Mouse (Mus musculus): ENCODE results near the gene Vgll4.

Gene Vgll4

DNA sequence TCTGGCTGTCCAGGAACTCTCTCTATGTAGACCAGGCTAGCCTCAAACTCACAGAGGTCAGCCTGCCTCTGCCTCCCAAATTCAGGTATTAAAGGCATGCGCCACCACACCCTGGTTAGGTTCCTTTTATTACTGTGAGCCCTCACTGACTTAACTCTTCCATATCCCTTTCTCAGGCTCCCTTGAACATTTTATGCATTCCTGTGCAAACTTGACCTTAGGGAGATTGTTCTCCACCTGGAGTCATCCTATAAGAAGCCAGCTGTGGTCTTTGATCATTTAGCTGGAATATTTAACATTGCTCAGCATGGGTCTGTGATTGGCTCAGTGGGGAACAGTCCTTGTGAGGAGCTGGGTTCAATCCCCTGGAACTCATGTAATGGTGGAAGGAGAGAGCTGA is 4.5 kb upstream of the Vgll4 start:
- DNase-seq (ENCODE audit: low read depth, low spot score) = peak; percentile 86

DNA sequence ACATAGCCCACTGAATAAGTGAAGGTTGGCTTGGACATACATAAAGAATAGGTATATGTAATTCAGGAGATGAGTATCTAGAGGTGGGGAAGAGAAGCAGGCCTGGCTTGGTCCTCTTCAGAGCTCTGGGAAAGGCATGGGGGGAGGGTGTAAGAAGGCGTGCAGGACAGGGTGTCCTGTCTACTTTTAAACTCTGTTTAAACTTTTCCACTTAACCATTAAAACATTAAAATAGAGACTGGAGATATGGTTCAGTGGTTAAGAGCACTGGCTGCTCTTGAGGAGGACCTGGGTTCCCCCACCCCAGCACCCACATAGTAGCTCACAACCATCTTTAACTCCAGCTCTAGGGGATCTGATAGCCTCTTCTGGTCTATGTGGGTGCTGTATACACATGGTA is 3.2 kb upstream of the Vgll4 start:
- DNase-seq (ENCODE audit: low read depth, low spot score) = no peak

DNA sequence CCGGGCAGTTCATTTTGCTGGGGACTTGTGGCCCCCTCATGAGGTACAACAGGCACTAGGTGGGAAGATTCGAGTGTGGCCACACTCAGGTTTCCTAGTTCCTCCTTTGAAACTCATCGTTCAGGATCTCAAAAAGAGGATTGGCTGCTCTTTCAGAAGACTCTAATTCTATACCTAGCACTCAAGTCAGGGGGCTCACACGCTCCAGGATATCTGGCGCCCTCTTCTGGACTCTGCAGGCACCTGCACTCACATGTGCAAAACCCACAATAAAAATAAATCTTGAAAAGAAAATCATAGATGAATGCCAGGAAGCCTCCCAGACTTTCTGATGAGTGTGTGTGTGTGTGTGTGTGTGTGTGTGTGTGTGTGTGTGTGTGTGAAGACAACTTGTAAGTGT is 1.1 kb upstream of the Vgll4 start:
- peak; percentile 79 for DNase-seq (ENCODE audit: low read depth, low spot score)

- DNase-seq (ENCODE audit: low read depth, low spot score) = no peak
Measured at GRCm38 (mm10) chr6:114970386-114970785, 592 bp upstream of the Vgll4 start.

DNA sequence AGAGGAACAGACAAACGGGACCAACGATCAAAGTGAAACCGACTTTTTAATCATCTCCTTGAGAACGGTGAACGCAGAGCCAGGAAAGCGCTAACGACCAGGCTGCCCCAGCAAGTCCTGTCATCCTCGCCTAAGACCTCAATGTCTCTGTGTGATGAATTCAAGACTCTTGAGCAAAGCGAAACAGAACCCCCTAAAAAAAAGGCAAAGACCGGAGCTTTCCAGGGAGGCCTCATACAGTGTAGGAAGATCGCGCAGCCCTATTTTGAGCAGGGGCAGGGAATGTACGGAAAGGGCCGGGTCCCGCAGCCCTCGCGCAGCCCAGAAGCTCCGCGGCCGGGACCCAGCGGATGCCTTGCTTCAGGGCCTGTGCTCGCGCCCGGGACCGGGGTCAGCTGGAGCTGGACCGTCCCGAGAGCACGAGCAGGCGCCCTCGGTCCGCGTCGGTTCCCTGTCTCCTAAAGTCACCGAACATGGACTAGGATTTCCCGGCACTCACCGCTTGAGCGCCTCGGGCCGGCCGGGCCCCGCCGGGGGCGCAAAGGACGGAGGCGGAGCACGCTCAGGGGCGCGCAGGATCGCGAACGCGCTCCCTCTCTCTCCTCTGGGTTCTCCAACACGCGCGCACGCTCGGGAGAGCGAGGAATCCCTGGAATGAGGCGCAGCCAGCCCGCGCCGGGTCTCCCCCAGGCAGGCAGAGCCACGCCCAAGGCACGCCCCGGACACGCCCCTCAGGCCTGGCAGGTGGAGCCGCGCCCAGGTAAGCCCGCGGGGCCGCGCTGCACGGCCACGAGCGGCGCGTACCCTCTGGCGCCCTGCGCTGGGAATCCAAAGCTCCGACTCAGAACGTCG is 1.2 kb downstream of the Vgll4 start:
- peak; percentile 97 for DNase-seq (ENCODE audit: low read depth, low spot score)

DNA sequence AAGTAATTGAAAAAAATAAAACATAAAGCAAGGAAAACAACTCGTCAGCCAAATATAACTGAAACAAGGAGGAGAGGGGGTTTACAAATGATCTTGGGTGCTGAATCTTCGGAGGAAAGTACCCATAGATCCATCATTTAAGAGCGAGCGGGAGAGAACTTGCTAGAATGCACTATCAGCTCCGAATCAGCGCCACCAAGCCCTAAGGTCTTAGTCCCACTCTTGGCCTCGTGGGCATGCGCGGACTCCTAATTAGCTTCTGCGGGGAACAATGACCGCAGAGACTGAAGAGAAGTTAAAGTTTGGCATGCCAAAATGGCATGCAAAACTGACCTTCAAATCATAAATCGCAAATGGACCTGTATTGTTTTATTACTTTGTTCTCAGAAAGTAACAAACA is 2.2 kb downstream of the Vgll4 start:
- DNase-seq (ENCODE audit: low read depth, low spot score) = no peak

DNA sequence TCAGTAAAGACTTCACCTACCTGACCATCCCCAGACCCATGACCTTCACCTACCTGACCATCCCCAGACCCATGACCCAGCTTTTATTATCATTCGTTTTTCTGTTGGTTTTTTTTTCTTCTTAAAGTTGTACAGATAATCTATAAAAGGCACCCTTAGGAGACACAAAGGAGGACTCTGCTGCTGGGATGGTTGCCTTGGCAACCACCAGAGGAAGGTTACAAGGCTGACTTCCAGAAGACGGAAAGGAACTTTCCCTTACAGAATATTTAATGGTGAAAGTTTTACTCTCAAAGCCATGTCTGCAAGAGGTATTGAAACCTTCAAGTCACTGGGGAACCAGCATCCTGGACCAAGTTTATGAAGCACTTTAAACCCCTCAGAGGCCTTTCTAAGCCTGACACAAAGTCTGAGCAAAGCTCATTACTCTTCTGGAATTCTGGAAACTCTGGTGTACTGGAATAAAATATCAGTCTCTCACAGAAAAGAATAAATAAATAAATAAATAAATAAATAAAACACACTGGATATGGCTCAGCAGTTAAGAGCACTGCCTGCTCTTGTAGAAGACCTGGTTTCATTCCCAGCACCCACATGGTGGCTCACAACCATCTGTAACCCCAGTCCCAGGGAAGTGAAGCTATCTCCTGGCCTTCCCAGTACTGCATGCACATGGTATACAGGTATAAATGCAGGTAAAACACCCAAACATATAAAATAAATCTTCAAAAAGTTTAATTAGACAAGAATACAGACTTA is 3.2 kb downstream of the Vgll4 start:
- DNase-seq (ENCODE audit: low read depth, low spot score) = no peak

- DNase-seq (ENCODE audit: low read depth, low spot score) = no peak
Measured at GRCm38 (mm10) chr6:114965802-114966201, 4.0 kb downstream of the Vgll4 start.

DNA sequence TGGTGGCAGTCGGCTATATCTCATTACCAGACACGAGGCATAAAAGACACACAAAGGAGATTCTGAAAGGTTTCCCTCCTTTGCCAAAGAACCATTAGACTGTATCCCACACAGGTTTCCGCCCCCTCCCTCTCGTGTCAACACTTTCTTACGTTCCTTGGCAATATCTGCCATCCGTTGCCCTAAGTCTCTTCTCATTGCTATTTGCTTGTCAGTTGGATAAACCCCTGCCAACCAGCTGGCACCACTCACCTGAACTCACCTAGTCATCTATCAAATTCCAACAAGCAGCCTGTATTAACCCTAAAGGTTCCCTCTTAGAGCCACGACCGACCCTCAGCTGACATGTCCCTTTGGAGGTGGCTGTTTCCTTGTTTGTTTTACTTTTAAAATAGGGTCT is 4.4 kb downstream of the Vgll4 start:
- no peak for DNase-seq (ENCODE audit: low read depth, low spot score)

DNA sequence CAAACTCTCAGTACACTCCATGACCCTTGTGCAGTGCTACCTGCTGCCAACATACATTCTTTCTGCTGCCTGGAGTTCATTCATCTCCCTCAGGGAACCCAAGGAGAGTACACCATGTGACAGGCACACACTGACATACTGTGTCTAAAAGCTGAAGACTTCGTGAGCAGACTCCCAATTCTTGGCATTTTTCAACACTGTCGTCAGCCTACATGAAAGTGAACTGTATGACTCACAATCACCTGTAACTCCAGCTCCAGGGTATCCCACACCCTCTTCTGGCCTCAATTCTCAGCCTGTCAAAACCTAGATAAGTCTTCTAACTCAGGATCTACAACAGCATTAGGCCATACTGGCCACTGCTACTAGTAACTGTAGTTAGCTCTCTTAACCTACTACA is 5.6 kb downstream of the Vgll4 start:
- no peak for DNase-seq (ENCODE audit: low read depth, low spot score)

GRCm38 (mm10) chr6:114963636-114964035 is 6.2 kb downstream of the Vgll4 start:
- no peak for DNase-seq (ENCODE audit: low read depth, low spot score)

- no peak for DNase-seq (ENCODE audit: low read depth, low spot score)
Measured at GRCm38 (mm10) chr6:114961276-114962068, 8.3 kb downstream of the Vgll4 start.

DNA sequence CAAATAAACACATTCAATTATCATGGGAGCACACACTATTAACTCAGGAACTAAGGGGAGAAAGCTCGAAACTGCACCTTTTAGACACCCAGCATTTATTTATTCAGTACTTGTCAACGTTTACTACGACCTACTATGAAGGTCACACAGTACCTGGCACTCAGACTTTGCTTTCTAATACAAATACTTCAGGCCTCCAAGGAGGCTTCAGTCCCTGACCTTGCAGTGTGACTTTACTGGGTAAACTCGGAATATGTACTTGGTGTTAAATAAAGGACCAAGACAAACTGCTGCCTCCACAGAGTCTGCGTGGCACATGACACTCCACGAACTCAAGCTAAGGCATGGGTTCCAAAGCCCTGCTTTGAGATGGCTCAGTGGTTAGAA is 10.8 kb downstream of the Vgll4 start:
- DNase-seq (ENCODE audit: low read depth, low spot score) = no peak

DNA sequence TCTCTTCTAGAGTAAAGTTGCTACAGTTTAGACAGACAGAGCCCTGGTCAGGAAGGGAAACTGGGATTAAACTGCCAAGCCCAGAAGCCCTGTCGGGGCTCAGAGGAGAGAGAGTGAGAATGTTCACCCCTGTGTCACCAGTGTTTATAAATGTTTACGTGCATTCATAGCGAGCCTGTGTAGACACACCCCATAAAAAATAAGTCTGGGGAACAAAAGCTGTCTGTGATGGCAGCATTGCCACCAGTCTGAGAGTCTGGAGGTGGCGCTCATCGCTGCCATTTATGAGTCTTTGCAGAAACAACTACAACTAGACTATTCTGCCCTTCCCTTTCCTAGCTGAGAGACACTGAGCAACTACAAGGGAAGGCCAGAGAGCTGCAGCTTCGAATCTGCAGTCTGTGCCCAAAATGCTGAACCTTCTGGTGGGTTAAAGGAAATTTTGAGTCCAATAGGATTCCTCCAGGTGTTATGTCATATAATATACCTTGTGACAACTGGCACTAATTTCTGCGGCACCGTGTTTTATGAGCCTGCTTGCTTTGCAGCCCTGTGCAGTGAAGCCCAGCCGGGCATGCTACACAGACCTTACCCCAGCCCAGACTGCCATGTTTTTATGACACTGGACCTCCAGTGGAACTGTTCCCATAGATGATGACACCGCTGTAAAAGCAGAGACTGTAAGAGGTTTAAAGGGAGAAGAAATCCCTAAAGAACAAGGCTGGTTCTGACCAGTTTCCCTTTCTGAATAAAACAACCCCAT is 11.4 kb downstream of the Vgll4 start:
- DNase-seq (ENCODE audit: low read depth, low spot score) = no peak

GRCm38 (mm10) chr6:114957756-114958155 is 12.0 kb downstream of the Vgll4 start:
- DNase-seq (ENCODE audit: low read depth, low spot score) = no peak

DNA sequence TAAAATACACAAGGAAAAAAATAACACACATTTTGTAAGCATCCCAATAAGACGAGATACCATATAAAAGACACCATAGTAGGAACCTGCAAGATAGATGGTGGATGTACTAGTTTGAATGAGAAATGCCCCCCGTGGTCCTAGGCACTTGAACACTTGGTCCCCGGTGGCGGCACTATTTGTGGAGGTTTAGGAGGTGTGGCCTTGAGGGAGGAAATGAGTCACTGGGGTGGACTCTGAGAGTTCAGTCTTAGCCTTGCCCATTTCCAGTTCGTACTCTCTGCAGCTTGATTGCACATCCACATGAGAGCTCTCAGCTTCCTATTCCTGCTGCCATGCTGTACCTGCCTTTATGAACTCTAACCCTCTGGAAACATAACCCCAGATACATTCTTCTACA is 15.3 kb downstream of the Vgll4 start:
- DNase-seq (ENCODE audit: low read depth, low spot score) = peak; percentile 88

GRCm38 (mm10) chr6:114953601-114954000 is 16.2 kb downstream of the Vgll4 start:
- DNase-seq (ENCODE audit: low read depth, low spot score) = no peak

DNA sequence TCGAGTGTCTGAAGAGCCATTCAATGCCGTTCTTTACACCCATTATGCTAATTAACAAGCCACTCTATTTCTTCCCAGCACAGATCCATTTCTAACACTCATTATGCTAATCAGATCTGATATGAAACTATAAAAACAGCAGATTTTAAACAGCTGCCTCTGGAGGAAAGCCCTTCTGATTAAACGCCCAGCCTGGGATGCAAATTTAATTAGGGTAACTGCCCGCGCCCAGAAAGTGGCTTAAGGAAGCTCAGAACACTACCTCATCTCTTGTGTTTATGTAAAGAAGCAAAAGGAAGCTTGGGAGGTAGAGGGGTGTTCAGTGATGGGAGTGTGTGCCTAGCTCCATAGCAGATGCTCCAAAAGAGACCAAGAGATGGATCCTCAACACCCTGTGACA is 17.4 kb downstream of the Vgll4 start:
- DNase-seq (ENCODE audit: low read depth, low spot score) = no peak

DNA sequence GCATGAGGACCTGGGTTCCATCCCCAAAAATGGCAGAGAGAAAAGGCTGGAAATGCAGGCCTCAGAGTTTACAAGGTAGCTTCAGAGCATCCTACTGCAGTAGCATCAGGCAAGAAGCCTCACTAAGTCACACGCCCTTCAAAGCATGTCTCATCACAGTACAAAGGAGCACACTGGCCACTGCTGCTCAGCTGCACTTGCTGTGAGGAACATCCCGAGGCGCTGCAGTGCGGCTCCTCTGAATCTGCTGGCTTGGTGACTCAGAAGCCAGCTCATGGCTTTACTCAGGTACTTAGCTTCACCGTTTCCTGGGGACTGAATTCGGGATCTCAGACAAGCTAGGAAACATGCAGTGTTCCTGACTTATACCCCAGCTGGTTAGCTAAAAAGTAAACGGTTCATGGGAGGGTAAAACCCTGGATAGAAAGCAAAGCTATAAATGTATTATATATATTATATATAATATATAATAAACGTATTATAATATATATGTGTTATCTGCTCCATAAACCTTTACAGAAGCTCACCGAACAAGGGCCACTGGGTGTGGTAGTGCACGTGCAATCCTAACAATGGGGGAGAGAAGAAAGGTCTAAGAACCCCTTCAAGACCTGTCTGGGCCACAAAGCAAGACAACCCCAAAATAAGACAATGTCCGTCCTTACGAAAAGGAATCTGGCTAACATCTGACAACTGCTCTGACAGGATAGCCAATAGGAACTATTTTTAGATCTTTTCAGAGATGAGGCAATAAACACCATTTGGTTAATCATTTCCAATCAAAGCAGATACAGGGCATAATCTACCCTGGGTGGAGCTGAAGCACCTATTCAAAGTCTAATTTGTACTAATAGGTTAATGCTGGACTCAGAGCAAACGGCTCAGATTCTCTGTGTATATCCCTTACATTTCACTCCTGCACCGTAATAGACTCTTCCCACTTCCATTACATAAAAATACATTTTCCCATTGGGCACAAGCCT is 25.0 kb downstream of the Vgll4 start:
- DNase-seq (ENCODE audit: low read depth, low spot score) = no peak

- no peak for DNase-seq (ENCODE audit: low read depth, low spot score)
Measured at GRCm38 (mm10) chr6:114941201-114941849, 28.5 kb downstream of the Vgll4 start.
